Mouse (Mus musculus): ENCODE results near the gene Zswim1.
"Not testable (repeated sequence)": the region's sequence is repeated elsewhere in the genome, so short reads cannot be mapped to it uniquely, and the experiment has no call there.

Zswim1 gene

GRCm38 (mm10) chr2:164863411-164863810 lies 40.9 kb downstream of the Zswim1 start:
- DNase-seq (ENCODE audit: low read depth, low spot score) = not testable (repeated sequence)

- no peak for DNase-seq (ENCODE audit: low read depth, low spot score)
These were observed 42.1 kb downstream of the Zswim1 start for GRCm38 (mm10) chr2:164864593-164864992.

GRCm38 (mm10) chr2:164866741-164867551 lies 44.5 kb downstream of the Zswim1 start:
- DNase-seq (ENCODE audit: low read depth, low spot score) = peak; percentile 80

GRCm38 (mm10) chr2:164867566-164867965 lies 45.1 kb downstream of the Zswim1 start:
- peak; percentile 53 for DNase-seq (ENCODE audit: low read depth, low spot score)

DNA sequence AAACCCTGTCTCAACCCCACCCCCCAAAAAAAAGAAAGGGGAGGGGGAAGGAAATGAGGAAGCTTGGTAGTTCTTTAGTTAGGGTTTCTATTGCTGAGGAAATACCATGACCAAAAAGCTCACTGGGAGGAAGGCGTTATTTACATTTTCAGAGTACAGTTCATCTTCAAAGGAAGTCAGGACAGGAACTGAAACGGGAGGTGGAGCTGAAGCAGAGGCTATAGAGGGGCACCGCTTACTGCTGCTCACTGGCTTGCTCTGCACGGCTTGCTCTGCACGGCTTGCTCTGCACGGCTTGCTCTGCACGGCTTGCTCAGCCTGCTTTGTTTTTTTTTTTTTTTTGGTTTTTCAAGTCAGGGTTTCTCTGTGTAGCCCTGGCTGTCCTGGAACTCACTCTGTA lies 46.0 kb downstream of the Zswim1 start:
- no peak for DNase-seq (ENCODE audit: low read depth, low spot score)

- DNase-seq (ENCODE audit: low read depth, low spot score) = no peak
These were observed 49.3 kb downstream of the Zswim1 start for GRCm38 (mm10) chr2:164871602-164872303.

DNA sequence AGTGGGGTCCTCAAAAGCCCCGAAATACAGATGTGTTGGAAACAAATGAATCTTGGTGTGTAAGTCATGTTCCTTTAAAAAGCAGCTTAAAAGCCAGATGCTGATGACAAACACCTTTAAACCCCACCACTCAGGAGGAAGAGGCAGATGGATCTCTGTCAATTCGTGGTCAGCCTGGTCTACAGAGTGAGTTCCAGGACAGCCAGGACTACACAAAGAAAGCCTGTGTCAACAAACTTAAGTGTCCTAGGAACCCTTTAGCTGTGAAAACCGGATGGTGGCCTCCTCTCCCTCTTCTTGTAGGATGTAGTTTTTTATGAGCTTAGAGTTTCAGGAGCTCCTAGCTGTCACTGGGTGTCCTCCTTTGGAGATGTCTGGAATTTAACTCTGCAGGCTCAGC lies 51.1 kb downstream of the Zswim1 start:
- no peak for DNase-seq (ENCODE audit: low read depth, low spot score)

GRCm38 (mm10) chr2:164874239-164874769 lies 51.8 kb downstream of the Zswim1 start:
- DNase-seq (ENCODE audit: low read depth, low spot score) = peak; percentile 50

- DNase-seq (ENCODE audit: low read depth, low spot score) = not testable (repeated sequence)
These were observed 53.2 kb downstream of the Zswim1 start for GRCm38 (mm10) chr2:164875648-164876047.
